Mouse (Mus musculus): ENCODE measurements around the gene Cdh13. TPM values are rescaled to one million over a fixed set of nuclear protein-coding genes. Genes with fewer than 3 reads are reported as not detected.

Cdh13 gene
- polyA plus RNA-seq, 1 experiment from 2014 or later = 67.7 TPM

DNA sequence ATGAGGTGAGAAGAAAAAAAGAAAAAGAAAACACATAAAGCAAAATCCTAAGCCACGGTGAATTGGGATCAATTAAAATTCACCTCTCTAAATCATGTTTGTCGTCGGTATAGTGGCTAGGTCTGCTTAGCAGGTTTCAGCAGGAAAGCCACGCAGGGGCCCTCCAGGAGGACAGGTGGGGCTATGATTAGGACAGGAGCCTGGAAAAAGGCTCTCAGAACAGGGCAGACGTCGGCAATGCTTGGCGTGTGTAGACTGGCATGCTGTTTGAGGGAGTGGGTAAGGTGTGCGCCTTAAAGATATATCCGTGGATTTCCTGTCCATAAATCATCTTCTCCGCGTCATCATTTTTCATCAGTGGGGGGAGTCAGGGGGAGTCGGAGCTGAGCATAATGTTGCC is 32.9 kb downstream of the Cdh13 start:
- no peak for ATAC-seq (replicated peaks; ENCODE audit: extremely low read depth, insufficient read depth, low FRiP score)
- Histone ChIP-seq H3K4me2 (ENCODE audit: low read depth, low read length) (no peak overlapping the region), H3K27ac (ENCODE audit: low read length) (no peak overlapping the region), H3K9me3 (replicated peaks; ENCODE audit: control insufficient read depth, low read length) (no peaks in the 10 kb centered on the region), H3K27me3 (ENCODE audit: control insufficient read depth, insufficient read depth, low read length) (no peaks in the 10 kb centered on the region), H3K4me1 (ENCODE audit: control insufficient read depth, insufficient read depth, low read length) (peaks cover 4% of the 10 kb centered on the region; the same call in 1 of the 2 replicates), H3K36me3 (ENCODE audit: control insufficient read depth, insufficient read depth) (no peaks in the 10 kb centered on the region; the same call in 1 of the 2 replicates), H3K9ac (ENCODE audit: low read length) (no peak overlapping the region), H3K4me3 (ENCODE audit: low read length) (no peak overlapping the region)
- 83% methylated on average over 12 of the region's 12 CpGs for WGBS

GRCm38 (mm10) chr8:118320566-118320965 is 37.0 kb downstream of the Cdh13 start:
- H3K27ac ChIP-seq (ENCODE audit: low read length) = no peak overlapping the region
- no peak overlapping the region for H3K4me2 ChIP-seq (ENCODE audit: low read depth, low read length)
- no peak for ATAC-seq (replicated peaks; ENCODE audit: extremely low read depth, insufficient read depth, low FRiP score)
- 59% methylated on average over 1 of the region's 1 CpGs for WGBS
- no peaks in the 10 kb centered on the region for H3K27me3 ChIP-seq (ENCODE audit: control insufficient read depth, insufficient read depth, low read length)
- no peak overlapping the region for H3K9ac ChIP-seq (ENCODE audit: low read length)
- no peak overlapping the region for H3K4me3 ChIP-seq (ENCODE audit: low read length)
- H3K4me1 ChIP-seq (ENCODE audit: control insufficient read depth, insufficient read depth, low read length) = no peaks in the 10 kb centered on the region
- H3K9me3 ChIP-seq (replicated peaks; ENCODE audit: control insufficient read depth, low read length) = no peaks in the 10 kb centered on the region
- H3K36me3 ChIP-seq (ENCODE audit: control insufficient read depth, insufficient read depth) = no peaks in the 10 kb centered on the region; the same call in 1 of the 2 replicates

GRCm38 (mm10) chr8:118323421-118323820 is 39.9 kb downstream of the Cdh13 start:
- H3K36me3 ChIP-seq (ENCODE audit: control insufficient read depth, insufficient read depth) = no peaks in the 10 kb centered on the region; the same call in 1 of the 2 replicates
- no peak for ATAC-seq (replicated peaks; ENCODE audit: extremely low read depth, insufficient read depth, low FRiP score)
- H3K4me1 ChIP-seq (ENCODE audit: control insufficient read depth, insufficient read depth, low read length) = no peaks in the 10 kb centered on the region
- WGBS = 70% methylated on average over 3 of the region's 3 CpGs
- no peak overlapping the region for H3K27ac ChIP-seq (ENCODE audit: low read length)
- no peak overlapping the region for H3K9ac ChIP-seq (ENCODE audit: low read length)
- no peak overlapping the region for H3K4me3 ChIP-seq (ENCODE audit: low read length)
- H3K27me3 ChIP-seq (ENCODE audit: control insufficient read depth, insufficient read depth, low read length) = no peaks in the 10 kb centered on the region
- H3K4me2 ChIP-seq (ENCODE audit: low read depth, low read length) = no peak overlapping the region
- H3K9me3 ChIP-seq (replicated peaks; ENCODE audit: control insufficient read depth, low read length) = no peaks in the 10 kb centered on the region

DNA sequence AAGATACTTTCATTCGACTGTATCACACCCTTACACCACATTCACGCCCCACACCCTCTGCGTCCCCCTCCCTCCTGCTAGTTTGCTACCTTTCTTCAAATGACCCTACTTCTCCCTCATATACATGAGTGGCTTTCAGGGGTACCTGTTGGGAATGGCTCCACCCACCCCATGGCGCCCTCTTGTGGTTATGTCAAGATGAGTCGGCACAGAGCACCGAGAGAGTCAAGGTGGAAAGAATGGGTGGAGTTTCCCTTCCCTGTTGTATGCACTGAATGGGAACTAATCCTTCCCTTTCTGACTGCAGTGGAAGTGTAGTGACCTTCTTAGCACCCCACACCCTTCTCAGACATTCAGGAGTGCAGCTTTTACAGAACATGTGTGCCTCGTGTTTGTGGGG is 51.4 kb downstream of the Cdh13 start:
- Histone ChIP-seq H3K4me1 (ENCODE audit: control insufficient read depth, insufficient read depth, low read length) (peaks cover 7% of the 10 kb centered on the region; the same call in 1 of the 2 replicates), H3K4me2 (ENCODE audit: low read depth, low read length) (no peak overlapping the region), H3K4me3 (ENCODE audit: low read length) (no peak overlapping the region), H3K27ac (ENCODE audit: low read length) (no peak overlapping the region), H3K36me3 (ENCODE audit: control insufficient read depth, insufficient read depth) (no peaks in the 10 kb centered on the region), H3K9ac (ENCODE audit: low read length) (no peak overlapping the region), H3K9me3 (replicated peaks; ENCODE audit: control insufficient read depth, low read length) (no peaks in the 10 kb centered on the region), H3K27me3 (ENCODE audit: control insufficient read depth, insufficient read depth, low read length) (no peaks in the 10 kb centered on the region)
- WGBS = 81% methylated on average over 7 of the region's 7 CpGs
- ATAC-seq (replicated peaks; ENCODE audit: extremely low read depth, insufficient read depth, low FRiP score) = no peak

DNA sequence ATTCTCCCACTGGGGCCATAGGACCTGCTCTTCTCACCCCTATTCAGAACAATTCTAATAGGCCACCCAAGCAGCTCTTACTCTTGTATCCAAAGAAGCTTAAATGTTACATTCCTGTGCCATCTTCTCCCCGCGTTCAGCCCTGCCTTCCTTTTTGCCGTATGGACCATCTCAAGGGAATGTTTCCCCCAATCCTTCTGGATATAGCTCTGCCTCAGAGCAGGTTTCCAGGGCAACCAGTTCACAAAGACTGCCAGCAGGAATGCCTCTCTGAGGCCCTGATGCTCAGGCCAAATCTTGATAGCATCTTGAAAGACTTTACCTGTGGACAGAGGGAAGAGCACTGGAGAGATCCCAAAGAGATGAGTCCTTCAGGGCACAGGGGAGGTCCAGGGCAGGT is 56.2 kb downstream of the Cdh13 start:
- Histone ChIP-seq H3K27me3 (ENCODE audit: control insufficient read depth, insufficient read depth, low read length) (no peaks in the 10 kb centered on the region), H3K9ac (ENCODE audit: low read length) (no peak overlapping the region), H3K4me3 (ENCODE audit: low read length) (no peak overlapping the region), H3K4me1 (ENCODE audit: control insufficient read depth, insufficient read depth, low read length) (peaks cover 17% of the 10 kb centered on the region), H3K9me3 (replicated peaks; ENCODE audit: control insufficient read depth, low read length) (no peaks in the 10 kb centered on the region), H3K27ac (ENCODE audit: low read length) (no peak overlapping the region), H3K36me3 (ENCODE audit: control insufficient read depth, insufficient read depth) (no peaks in the 10 kb centered on the region), H3K4me2 (ENCODE audit: low read depth, low read length) (no peak overlapping the region)
- WGBS = 94% methylated on average over 3 of the region's 3 CpGs
- no peak for ATAC-seq (replicated peaks; ENCODE audit: extremely low read depth, insufficient read depth, low FRiP score)

GRCm38 (mm10) chr8:118343267-118343666 is 59.7 kb downstream of the Cdh13 start:
- WGBS = 54% methylated on average over 4 of the region's 4 CpGs
- H3K27me3 ChIP-seq (ENCODE audit: control insufficient read depth, insufficient read depth, low read length) = no peaks in the 10 kb centered on the region
- H3K27ac ChIP-seq (ENCODE audit: low read length) = no peak overlapping the region
- H3K9ac ChIP-seq (ENCODE audit: low read length) = no peak overlapping the region
- no peak overlapping the region for H3K4me3 ChIP-seq (ENCODE audit: low read length)
- no peaks in the 10 kb centered on the region for H3K36me3 ChIP-seq (ENCODE audit: control insufficient read depth, insufficient read depth)
- H3K9me3 ChIP-seq (replicated peaks; ENCODE audit: control insufficient read depth, low read length) = no peaks in the 10 kb centered on the region
- H3K4me2 ChIP-seq (ENCODE audit: low read depth, low read length) = no peak overlapping the region
- H3K4me1 ChIP-seq (ENCODE audit: control insufficient read depth, insufficient read depth, low read length) = peaks cover 10% of the 10 kb centered on the region; the same call in 1 of the 2 replicates
- no peak for ATAC-seq (replicated peaks; ENCODE audit: extremely low read depth, insufficient read depth, low FRiP score)

GRCm38 (mm10) chr8:118348710-118349489 is 65.4 kb downstream of the Cdh13 start:
- Histone ChIP-seq H3K4me1 (ENCODE audit: control insufficient read depth, insufficient read depth, low read length) (no peaks in the 10 kb centered on the region), H3K9me3 (replicated peaks; ENCODE audit: control insufficient read depth, low read length) (no peaks in the 10 kb centered on the region), H3K27ac (ENCODE audit: low read length) (no peak overlapping the region), H3K27me3 (ENCODE audit: control insufficient read depth, insufficient read depth, low read length) (no peaks in the 10 kb centered on the region), H3K36me3 (ENCODE audit: control insufficient read depth, insufficient read depth) (no peaks in the 10 kb centered on the region), H3K4me2 (ENCODE audit: low read depth, low read length) (no peak overlapping the region), H3K9ac (ENCODE audit: low read length) (no peak overlapping the region), H3K4me3 (ENCODE audit: low read length) (no peak overlapping the region)
- no peak for ATAC-seq (replicated peaks; ENCODE audit: extremely low read depth, insufficient read depth, low FRiP score)
- 73% methylated on average over 9 of the region's 9 CpGs for WGBS

DNA sequence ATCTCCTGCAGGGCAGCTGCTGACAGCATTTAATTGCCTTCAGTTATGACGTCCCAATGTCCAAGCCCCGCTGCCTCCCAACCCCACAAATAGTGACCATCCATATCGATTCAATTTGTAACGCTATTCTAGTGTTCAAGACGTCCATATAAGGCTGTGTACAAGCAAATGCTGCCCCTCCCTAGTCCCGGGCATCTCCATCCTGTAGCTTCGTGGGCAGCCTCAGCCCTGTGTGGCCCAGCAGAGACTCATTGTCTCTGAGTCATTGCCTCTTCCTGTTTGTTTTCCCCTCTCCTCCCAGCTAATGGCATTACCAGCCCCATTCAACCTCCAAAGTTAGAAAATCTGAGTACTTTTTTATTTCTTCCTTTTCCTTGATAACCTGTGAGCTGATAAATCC is 66.6 kb downstream of the Cdh13 start:
- H3K27ac ChIP-seq (ENCODE audit: low read length) = peak overlapping the region; percentile 23; the same call in 1 of the 2 replicates
- no peaks in the 10 kb centered on the region for H3K36me3 ChIP-seq (ENCODE audit: control insufficient read depth, insufficient read depth)
- ATAC-seq (replicated peaks; ENCODE audit: extremely low read depth, insufficient read depth, low FRiP score) = no peak
- no peaks in the 10 kb centered on the region for H3K4me1 ChIP-seq (ENCODE audit: control insufficient read depth, insufficient read depth, low read length)
- H3K27me3 ChIP-seq (ENCODE audit: control insufficient read depth, insufficient read depth, low read length) = no peaks in the 10 kb centered on the region
- 36% methylated on average over 7 of the region's 7 CpGs for WGBS
- H3K9ac ChIP-seq (ENCODE audit: low read length) = no peak overlapping the region
- no peak overlapping the region for H3K4me2 ChIP-seq (ENCODE audit: low read depth, low read length)
- H3K9me3 ChIP-seq (replicated peaks; ENCODE audit: control insufficient read depth, low read length) = no peaks in the 10 kb centered on the region
- H3K4me3 ChIP-seq (ENCODE audit: low read length) = no peak overlapping the region

GRCm38 (mm10) chr8:118353022-118353421 is 69.5 kb downstream of the Cdh13 start:
- no peaks in the 10 kb centered on the region for H3K27me3 ChIP-seq (ENCODE audit: control insufficient read depth, insufficient read depth, low read length)
- no peak overlapping the region for H3K27ac ChIP-seq (ENCODE audit: low read length)
- no peaks in the 10 kb centered on the region for H3K36me3 ChIP-seq (ENCODE audit: control insufficient read depth, insufficient read depth)
- H3K4me1 ChIP-seq (ENCODE audit: control insufficient read depth, insufficient read depth, low read length) = no peaks in the 10 kb centered on the region
- H3K4me3 ChIP-seq (ENCODE audit: low read length) = no peak overlapping the region
- no peak overlapping the region for H3K9ac ChIP-seq (ENCODE audit: low read length)
- 66% methylated on average over 4 of the region's 4 CpGs for whole genome bisulfite sequencing
- H3K4me2 ChIP-seq (ENCODE audit: low read depth, low read length) = no peak overlapping the region
- ATAC-seq (replicated peaks; ENCODE audit: extremely low read depth, insufficient read depth, low FRiP score) = no peak
- no peaks in the 10 kb centered on the region for H3K9me3 ChIP-seq (replicated peaks; ENCODE audit: control insufficient read depth, low read length)
